Mouse (Mus musculus) thymus, adult 2 months (tissue): Measurements from ENCODE around the gene Emg1. TPM values are rescaled to one million over a fixed set of nuclear protein-coding genes. Genes with fewer than 3 reads are reported as not detected.

Source experiments
- DNase-seq: peaks from one replicate; pipeline ENCODE4 v3.0.0; 2021
- H3K27ac ChIP-seq: fragments of 200-500 bp; 2 replicates; pipeline ENCODE4 v1.5.1; 2012; ENCODE audit warnings: low read length, control low read depth; ENCODE audit not compliant: control insufficient read depth, insufficient read depth
- H3K27me3 ChIP-seq: fragments of 200-500 bp; 2 replicates; pipeline ENCODE4 v1.6.1; 2012; ENCODE audit warnings: mild to moderate bottlenecking, low read length, moderate library complexity, mixed read lengths; ENCODE audit not compliant: control insufficient read depth, insufficient read depth
- H3K36me3 ChIP-seq: fragments of 200-500 bp; 2 replicates; pipeline ENCODE4 v1.6.1; 2012; ENCODE audit warnings: mild to moderate bottlenecking, low read length, moderate library complexity; ENCODE audit not compliant: control insufficient read depth, insufficient read depth
- H3K4me1 ChIP-seq: fragments of 200-500 bp; replicated peaks from 2 replicates; pipeline ENCODE4 v1.6.1; 2012; ENCODE audit warnings: low read length; ENCODE audit not compliant: control insufficient read depth, insufficient read depth
- H3K4me3 ChIP-seq: fragments of 200-500 bp; 2 replicates; pipeline ENCODE4 v1.5.1; 2012; ENCODE audit warnings: mild to moderate bottlenecking, low read length, control low read depth, moderate library complexity; ENCODE audit not compliant: control insufficient read depth, insufficient read depth
- CTCF ChIP-seq: fragments of 200-500 bp; IDR thresholded peaks from 2 replicates; pipeline ENCODE4 v1.5.1; 2012; ENCODE audit warnings: mild to moderate bottlenecking, control low read depth, low read length, moderate library complexity, borderline replicate concordance; ENCODE audit not compliant: control insufficient read depth, poor library complexity, insufficient read depth; ENCODE audit errors: extremely low read depth
- POLR2A ChIP-seq: fragments of 200-500 bp; IDR thresholded peaks from 2 replicates; pipeline ENCODE4 v1.6.1; 2012; ENCODE audit warnings: mild to moderate bottlenecking, low read length, control low read depth, moderate library complexity; ENCODE audit not compliant: control insufficient read depth, poor library complexity, insufficient read depth; ENCODE audit errors: extremely low read depth
- WGBS: fragments of 180-500 bp; shearing (Covaris S2); methylation state at CpG from one replicate; pipeline ENCODE4 v1.1.7; 2018; 5-methylcytosine and 5-hydroxymethylcytosine counted together
- polyA plus RNA-seq: library from polyadenylated mRNA; depleted of rRNA; stranded (reverse); fragments of >200 nt; gene quantifications from 2 replicates; pipeline ENCODE4 v1.2.3, GENCODE M21; 2012

The Emg1 gene
- polyA plus RNA-seq, 1 experiment = 210 TPM

GRCm38 (mm10) chr6:124672100-124672499 lies 39.9 kb downstream of the Emg1 start:
- no peak overlapping the region for H3K4me3 ChIP-seq
- 87% methylated on average over 6 of the region's 6 CpGs for WGBS
- DNase-seq = no peak
- H3K27me3 ChIP-seq = no peaks in the 10 kb centered on the region
- no peaks in the 10 kb centered on the region for H3K36me3 ChIP-seq
- peaks cover 6% of the 10 kb centered on the region for H3K4me1 ChIP-seq
- no peak overlapping the region for H3K27ac ChIP-seq
- TF ChIP-seq POLR2A = no peak
- no peak for TF ChIP-seq CTCF

GRCm38 (mm10) chr6:124670281-124670900 lies 41.6 kb downstream of the Emg1 start:
- TF ChIP-seq POLR2A (no peak), CTCF (no peak)
- H3K27me3 ChIP-seq = no peaks in the 10 kb centered on the region
- H3K4me3 ChIP-seq = no peak overlapping the region
- H3K4me1 ChIP-seq = peaks cover 12% of the 10 kb centered on the region
- no peaks in the 10 kb centered on the region for H3K36me3 ChIP-seq
- H3K27ac ChIP-seq = no peak overlapping the region
- DNase-seq = no peak
- WGBS = 92% methylated on average over 7 of the region's 7 CpGs

- no peak overlapping the region for H3K27ac ChIP-seq
- no peak for TF ChIP-seq CTCF
- no peak for TF ChIP-seq POLR2A
- H3K27me3 ChIP-seq = no peaks in the 10 kb centered on the region
- H3K36me3 ChIP-seq = no peaks in the 10 kb centered on the region
- peaks cover 18% of the 10 kb centered on the region for H3K4me1 ChIP-seq
- H3K4me3 ChIP-seq = no peak overlapping the region
- WGBS = 90% methylated on average over 10 of the region's 11 CpGs
- no peak for DNase-seq
These were observed 42.6 kb downstream of the Emg1 start for GRCm38 (mm10) chr6:124669234-124669859.

- DNase-seq = peak; percentile 23
- H3K4me1 ChIP-seq = peaks cover 21% of the 10 kb centered on the region
- WGBS = 52% methylated on average over 10 of the region's 10 CpGs
These were observed 47.0 kb downstream of the Emg1 start for GRCm38 (mm10) chr6:124665011-124665410.

GRCm38 (mm10) chr6:124664256-124664655 lies 47.7 kb downstream of the Emg1 start:
- DNase-seq = no peak
- H3K4me3 ChIP-seq = no peak overlapping the region
- no peaks in the 10 kb centered on the region for H3K27me3 ChIP-seq
- TF ChIP-seq CTCF = no peak
- no peak for TF ChIP-seq POLR2A
- no peaks in the 10 kb centered on the region for H3K36me3 ChIP-seq
- peaks cover 22% of the 10 kb centered on the region for H3K4me1 ChIP-seq
- H3K27ac ChIP-seq = no peak overlapping the region
- WGBS = 90% methylated on average over 7 of the region's 7 CpGs

More at GRCm38 (mm10) chr6:124665011-124665410, 47.0 kb downstream of the Emg1 start:
- Histone ChIP-seq H3K27ac (no peak overlapping the region), H3K4me3 (no peak overlapping the region), H3K27me3 (no peaks in the 10 kb centered on the region), H3K36me3 (no peaks in the 10 kb centered on the region)
- TF ChIP-seq POLR2A (no peak), CTCF (no peak)

- DNase-seq = no peak
- Histone ChIP-seq H3K4me1 (peaks cover 26% of the 10 kb centered on the region), H3K36me3 (no peaks in the 10 kb centered on the region), H3K27me3 (no peaks in the 10 kb centered on the region), H3K4me3 (peak overlapping the region; percentile 94), H3K27ac (peak overlapping the region; percentile 4; the same call in 1 of the 2 replicates)
- 17% methylated on average over 13 of the region's 13 CpGs for WGBS
- TF ChIP-seq POLR2A (no peak), CTCF (no peak)
These were observed 48.6 kb downstream of the Emg1 start for GRCm38 (mm10) chr6:124663424-124663795.

GRCm38 (mm10) chr6:124662477-124663423 lies 49.2 kb downstream of the Emg1 start, which contains the start of gene Lpcat3:
Gene Lpcat3, plus strand, starts transcription at chr6:124663027.
- H3K4me1 ChIP-seq = peaks cover 26% of the 10 kb centered on the region
- WGBS = under 1% methylated on average over 69 of the region's 87 CpGs
- no peaks in the 10 kb centered on the region for H3K27me3 ChIP-seq
- peak within 1 kb of the TSS; percentile 94 for H3K4me3 ChIP-seq
- peak; percentile 100 for DNase-seq
- H3K27ac ChIP-seq = peak within 1 kb of the TSS; percentile 37; the same call in 1 of the 2 replicates
- no peaks in the 10 kb centered on the region for H3K36me3 ChIP-seq
- peak; percentile 97 for TF ChIP-seq CTCF
- peak; percentile 77 for TF ChIP-seq POLR2A
